Mouse (Mus musculus): ENCODE results near the gene Psapl1. TPM values are rescaled to one million over a fixed set of nuclear protein-coding genes. Genes with fewer than 3 reads are reported as not detected.
A peak's percentile ranks its signal among the peaks of the same experiment; 100 is the strongest.
"Not testable (repeated sequence)": the region's sequence is repeated elsewhere in the genome, so short reads cannot be mapped to it uniquely, and the experiment has no call there.

Psapl1 gene
- total RNA-seq, 2 experiments from 2014 or later, result not detected

- no peak overlapping the region for H3K4me3 ChIP-seq
- no peak for DNase-seq (ENCODE audit: low spot score in 2 of 2)
- H3K27ac ChIP-seq, result no peak overlapping the region
- no peak for TF ChIP-seq CTCF (conservative IDR thresholded peaks at IDR 0.05)
Measured at GRCm38 (mm10) chr5:36220626-36221025, 16.8 kb downstream of the Psapl1 start.

- DNase-seq (ENCODE audit: low spot score in 2 of 2), result peak; percentile 69 to 81
- TF ChIP-seq CTCF (conservative IDR thresholded peaks at IDR 0.05), result peak; percentile 89
- no peak overlapping the region for H3K27ac ChIP-seq
- no peak overlapping the region for H3K4me3 ChIP-seq
Measured at GRCm38 (mm10) chr5:36223787-36224186, 20.0 kb downstream of the Psapl1 start.

DNA sequence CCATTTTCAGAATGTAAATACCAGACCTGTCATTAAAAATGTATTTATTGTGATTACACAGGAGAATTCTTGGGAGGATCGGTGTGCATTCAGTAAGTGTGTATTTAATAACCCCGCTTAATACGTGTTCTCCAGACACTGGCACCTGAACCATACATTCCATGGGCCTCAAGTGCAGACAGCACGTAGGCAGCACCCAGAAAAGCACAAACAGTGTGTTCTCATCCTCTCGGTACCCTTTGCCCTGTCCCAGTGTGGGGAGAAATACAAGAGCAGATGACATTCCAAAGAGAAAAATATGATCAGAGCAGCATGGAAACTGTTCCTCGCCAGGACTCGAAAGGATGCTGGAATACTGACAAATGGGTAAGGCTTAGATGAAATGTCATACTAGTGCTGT lies 22.0 kb downstream of the Psapl1 start:
- DNase-seq (ENCODE audit: low spot score in 2 of 2), result no peak
- no peak for TF ChIP-seq CTCF (conservative IDR thresholded peaks at IDR 0.05)
- Histone ChIP-seq H3K27ac (peak overlapping the region; percentile 80), H3K4me3 (no peak overlapping the region)

- no peak for TF ChIP-seq CTCF (conservative IDR thresholded peaks at IDR 0.05)
- H3K27ac ChIP-seq, result peak overlapping the region; percentile 80
- DNase-seq (ENCODE audit: low spot score in 2 of 2), result peak; percentile 48 to 80
- H3K4me3 ChIP-seq, result no peak overlapping the region
Measured at GRCm38 (mm10) chr5:36226296-36226695, 22.5 kb downstream of the Psapl1 start.

DNA sequence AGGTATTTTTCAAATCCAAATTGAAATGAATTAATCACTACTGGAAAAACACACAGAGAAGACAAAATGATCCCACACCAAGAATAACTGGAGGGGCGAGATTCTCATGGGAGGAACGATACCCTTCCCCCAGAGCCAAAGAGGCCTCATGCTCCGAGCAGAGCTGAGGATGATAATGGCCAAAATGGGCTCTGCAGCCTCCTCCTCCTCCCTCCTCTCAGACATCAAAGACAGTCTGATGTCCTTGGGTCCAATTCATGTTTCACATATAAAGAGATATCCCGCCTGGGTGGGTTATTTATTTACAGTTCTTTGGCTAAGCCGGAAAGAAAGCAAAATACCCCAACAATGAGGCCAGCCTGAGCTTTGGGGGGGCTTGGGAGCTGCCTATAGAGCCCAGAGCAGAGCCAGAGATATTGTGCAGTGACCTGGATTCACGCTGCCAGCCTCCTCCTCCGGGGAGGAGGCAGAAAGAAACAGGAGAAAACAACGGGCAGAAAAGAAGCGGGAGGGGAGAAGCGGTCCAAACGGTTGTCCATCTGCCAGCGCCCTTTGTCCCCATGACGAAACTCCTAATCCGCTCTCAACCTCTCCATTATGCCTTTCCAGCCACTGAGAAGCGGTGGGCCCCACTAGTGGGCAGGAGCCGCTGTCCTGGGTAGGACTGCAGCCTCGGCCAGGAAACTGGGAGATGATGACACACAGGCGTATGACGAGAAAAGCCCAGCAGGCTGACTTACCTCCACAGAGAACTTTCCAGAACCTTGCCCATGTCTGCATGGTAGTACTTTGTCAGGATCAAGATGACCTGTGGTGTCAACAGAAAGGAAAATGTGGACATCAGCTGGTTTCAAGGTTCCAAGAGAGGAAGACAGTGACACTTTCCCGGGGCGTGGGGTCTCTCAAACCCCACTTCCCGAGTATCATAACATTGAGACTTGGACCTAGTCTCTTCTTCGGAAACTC lies 24.9 kb downstream of the Psapl1 start:
- DNase-seq (ENCODE audit: low spot score in 2 of 2), result no peak
- Histone ChIP-seq H3K4me3 (no peak overlapping the region), H3K27ac (no peak overlapping the region)
- no peak for TF ChIP-seq CTCF (conservative IDR thresholded peaks at IDR 0.05)

- no peak for TF ChIP-seq CTCF (conservative IDR thresholded peaks at IDR 0.05)
- Histone ChIP-seq H3K4me3 (no peak overlapping the region), H3K27ac (no peak overlapping the region)
- no peak for DNase-seq (ENCODE audit: low spot score in 2 of 2)
Measured at GRCm38 (mm10) chr5:36230301-36230780, 26.5 kb downstream of the Psapl1 start.

DNA sequence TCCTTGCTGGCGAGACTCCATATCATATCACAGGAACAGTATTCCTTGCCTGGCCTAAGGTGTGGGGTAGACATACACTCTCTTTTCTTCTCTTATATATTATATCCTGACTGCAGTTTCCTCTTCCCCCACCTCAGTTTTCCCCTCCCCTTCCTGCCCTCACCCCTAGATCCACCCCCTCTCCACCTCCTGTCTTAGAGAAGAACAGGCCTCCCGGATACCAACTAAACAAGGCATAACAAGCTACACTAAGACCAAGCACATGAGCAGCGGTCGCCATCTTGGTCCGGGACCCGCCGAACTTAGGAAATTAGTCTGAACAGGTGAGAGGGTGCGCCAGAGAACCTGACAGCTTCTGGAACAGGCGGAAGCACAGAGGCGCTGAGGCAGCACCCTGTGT lies 33.7 kb downstream of the Psapl1 start:
- H3K27ac ChIP-seq; DNase-seq (ENCODE audit: low spot score in 2 of 2); H3K4me3 ChIP-seq: not testable (repeated sequence)

GRCm38 (mm10) chr5:36248022-36248421 lies 44.2 kb downstream of the Psapl1 start:
- TF ChIP-seq CTCF (conservative IDR thresholded peaks at IDR 0.05), result no peak; the same call in 1 of the 2 replicates
- DNase-seq (ENCODE audit: low spot score in 2 of 2), result no peak
- H3K27ac ChIP-seq, result no peak overlapping the region
- no peak overlapping the region for H3K4me3 ChIP-seq

- Histone ChIP-seq H3K27ac (no peak overlapping the region), H3K4me3 (no peak overlapping the region)
- no peak for DNase-seq (ENCODE audit: low spot score in 2 of 2)
- TF ChIP-seq CTCF (conservative IDR thresholded peaks at IDR 0.05), result no peak
Measured at GRCm38 (mm10) chr5:36252746-36253504, 49.1 kb downstream of the Psapl1 start.

DNA sequence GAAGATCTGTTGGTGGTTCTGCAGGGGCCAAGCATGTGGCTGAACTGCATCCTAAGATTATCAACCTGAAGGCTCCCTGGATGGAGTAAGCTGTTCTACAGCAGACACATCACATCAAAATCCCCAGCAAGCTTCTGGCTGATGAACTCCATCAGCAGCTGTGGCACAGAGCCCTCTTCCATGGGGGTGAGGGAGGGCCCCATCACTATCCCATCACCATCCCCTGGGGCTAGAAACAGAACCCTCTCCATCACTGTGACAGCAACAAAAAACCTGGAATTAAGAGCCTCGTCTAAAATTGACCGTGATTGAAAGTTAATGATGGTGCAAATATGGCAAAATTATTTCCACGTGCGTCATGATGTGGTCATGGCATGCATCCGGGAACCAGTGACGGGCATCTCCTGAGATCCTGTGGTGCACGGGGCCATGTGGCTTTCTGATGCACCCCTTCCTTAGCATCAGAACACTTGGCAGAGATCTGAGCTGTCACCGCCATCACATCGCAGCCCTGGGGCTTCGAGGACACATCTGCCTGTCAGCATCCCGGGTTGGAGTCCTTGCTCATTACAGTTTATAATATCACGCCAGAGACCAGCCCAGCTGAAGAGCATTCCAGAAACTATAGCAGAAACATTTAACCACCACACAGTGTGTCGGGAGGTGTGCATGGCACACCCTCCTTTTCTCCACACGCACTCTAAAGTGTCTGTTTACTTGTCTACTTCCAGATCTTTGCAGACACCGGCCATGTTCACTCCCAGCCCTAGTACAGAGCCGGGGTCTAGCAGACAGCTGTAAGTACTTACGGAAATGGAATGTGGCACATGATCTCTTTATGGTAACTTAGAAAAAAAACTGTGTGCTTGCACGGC lies 51.1 kb downstream of the Psapl1 start:
- H3K27ac ChIP-seq, result no peak overlapping the region
- no peak for DNase-seq (ENCODE audit: low spot score in 2 of 2)
- no peak overlapping the region for H3K4me3 ChIP-seq
- no peak for TF ChIP-seq CTCF (conservative IDR thresholded peaks at IDR 0.05)

Other genes starting within 250 kb of the Psapl1 start
- gene Sorcs2, start 194.1 kb downstream of the Psapl1 start, total RNA-seq (2021), result 10 to 100 TPM; 49.2 to 54.8 TPM